Mouse (Mus musculus): ENCODE measurements around the gene Pak4. TPM values are rescaled to one million over a fixed set of nuclear protein-coding genes. Genes with fewer than 3 reads are reported as not detected.

The Pak4 gene
- 18.1 and 19.1 TPM in 2 replicates for polyA plus RNA-seq (2015; fragmentation: Nextera tagmentation; extraction: Ambion mirVana)

- H3K9ac ChIP-seq (ENCODE audit: low read depth, low read length): peak within 1 kb of the TSS; percentile 77
- ATAC-seq: peak; percentile 94
- peak within 1 kb of the TSS; percentile 68 for H3K4me3 ChIP-seq (ENCODE audit: low read depth, low read length)
- H3K4me1 ChIP-seq (ENCODE audit: control insufficient read depth, insufficient read depth, low read length): peaks cover 20% of the 10 kb centered on the region
- H3K36me3 ChIP-seq (ENCODE audit: control insufficient read depth, insufficient read depth, low read length): no peaks in the 10 kb centered on the region
- no peaks in the 10 kb centered on the region for H3K9me3 ChIP-seq (replicated peaks; ENCODE audit: control insufficient read depth, low read length, poor library complexity, severe bottlenecking)
- H3K27me3 ChIP-seq (ENCODE audit: control insufficient read depth, insufficient read depth, low read depth, low read length): no peaks in the 10 kb centered on the region
- H3K4me2 ChIP-seq (ENCODE audit: low read length): peak within 1 kb of the TSS; percentile 64
- WGBS: under 1% methylated on average over 65 of the region's 66 CpGs
- peak within 1 kb of the TSS; percentile 85 for H3K27ac ChIP-seq (ENCODE audit: low read length)
Measured at GRCm38 (mm10) chr7:28597642-28598446, at the start of gene Pak4, which contains the start of gene Samd4b. Gene Pak4, minus strand, starts transcription at chr7:28598185. Gene Samd4b, minus strand, starts transcription at chr7:28598144.

- no peaks in the 10 kb centered on the region for H3K9me3 ChIP-seq (replicated peaks; ENCODE audit: control insufficient read depth, low read length, poor library complexity, severe bottlenecking)
- H3K27me3 ChIP-seq (ENCODE audit: control insufficient read depth, insufficient read depth, low read depth, low read length): no peaks in the 10 kb centered on the region
- no peaks in the 10 kb centered on the region for H3K36me3 ChIP-seq (ENCODE audit: control insufficient read depth, insufficient read depth, low read length)
- H3K4me3 ChIP-seq (ENCODE audit: low read depth, low read length): no peak overlapping the region
- no peak overlapping the region for H3K9ac ChIP-seq (ENCODE audit: low read depth, low read length)
- ATAC-seq: no peak
- H3K4me2 ChIP-seq (ENCODE audit: low read length): no peak overlapping the region
- H3K27ac ChIP-seq (ENCODE audit: low read length): no peak overlapping the region
- H3K4me1 ChIP-seq (ENCODE audit: control insufficient read depth, insufficient read depth, low read length): no peaks in the 10 kb centered on the region
- WGBS: 62% methylated on average over 7 of the region's 7 CpGs
Measured at GRCm38 (mm10) chr7:28647016-28647415, 49.0 kb upstream of the Pak4 start.

- no peak overlapping the region for H3K9ac ChIP-seq (ENCODE audit: low read depth, low read length)
- no peak overlapping the region for H3K27ac ChIP-seq (ENCODE audit: low read length)
- no peaks in the 10 kb centered on the region for H3K36me3 ChIP-seq (ENCODE audit: control insufficient read depth, insufficient read depth, low read length)
- no peak overlapping the region for H3K4me3 ChIP-seq (ENCODE audit: low read depth, low read length)
- H3K4me1 ChIP-seq (ENCODE audit: control insufficient read depth, insufficient read depth, low read length): no peaks in the 10 kb centered on the region
- no peak overlapping the region for H3K4me2 ChIP-seq (ENCODE audit: low read length)
- H3K9me3 ChIP-seq (replicated peaks; ENCODE audit: control insufficient read depth, low read length, poor library complexity, severe bottlenecking): no peaks in the 10 kb centered on the region
- WGBS: 93% methylated on average over 2 of the region's 2 CpGs
- H3K27me3 ChIP-seq (ENCODE audit: control insufficient read depth, insufficient read depth, low read depth, low read length): no peaks in the 10 kb centered on the region
- ATAC-seq: no peak
Measured at GRCm38 (mm10) chr7:28645947-28646475, 48.0 kb upstream of the Pak4 start.

- H3K9me3 ChIP-seq (replicated peaks; ENCODE audit: control insufficient read depth, low read length, poor library complexity, severe bottlenecking): no peaks in the 10 kb centered on the region
- H3K4me3 ChIP-seq (ENCODE audit: low read depth, low read length): no peak overlapping the region
- H3K4me1 ChIP-seq (ENCODE audit: control insufficient read depth, insufficient read depth, low read length): no peaks in the 10 kb centered on the region
- H3K36me3 ChIP-seq (ENCODE audit: control insufficient read depth, insufficient read depth, low read length): no peaks in the 10 kb centered on the region
- no peak overlapping the region for H3K27ac ChIP-seq (ENCODE audit: low read length)
- ATAC-seq: no peak
- WGBS: 30% methylated on average over 6 of the region's 6 CpGs
- no peak overlapping the region for H3K4me2 ChIP-seq (ENCODE audit: low read length)
- H3K9ac ChIP-seq (ENCODE audit: low read depth, low read length): no peak overlapping the region
- no peaks in the 10 kb centered on the region for H3K27me3 ChIP-seq (ENCODE audit: control insufficient read depth, insufficient read depth, low read depth, low read length)
Measured at GRCm38 (mm10) chr7:28645366-28645765, 47.4 kb upstream of the Pak4 start.

- H3K27ac ChIP-seq (ENCODE audit: low read length): no peak overlapping the region
- WGBS: 78% methylated on average over 8 of the region's 8 CpGs
- ATAC-seq: no peak
Measured at GRCm38 (mm10) chr7:28641546-28641945, 43.6 kb upstream of the Pak4 start.

GRCm38 (mm10) chr7:28637511-28637910 lies 39.5 kb upstream of the Pak4 start:
- Histone ChIP-seq H3K9me3 (replicated peaks; ENCODE audit: control insufficient read depth, low read length, poor library complexity, severe bottlenecking) (no peaks in the 10 kb centered on the region), H3K27me3 (ENCODE audit: control insufficient read depth, insufficient read depth, low read depth, low read length) (no peaks in the 10 kb centered on the region; the same call in 1 of the 2 replicates), H3K4me1 (ENCODE audit: control insufficient read depth, insufficient read depth, low read length) (no peaks in the 10 kb centered on the region), H3K4me2 (ENCODE audit: low read length) (no peak overlapping the region), H3K36me3 (ENCODE audit: control insufficient read depth, insufficient read depth, low read length) (no peaks in the 10 kb centered on the region), H3K27ac (ENCODE audit: low read length) (no peak overlapping the region), H3K9ac (ENCODE audit: low read depth, low read length) (no peak overlapping the region), H3K4me3 (ENCODE audit: low read depth, low read length) (no peak overlapping the region)
- no peak for ATAC-seq
- WGBS: 32% methylated on average over 8 of the region's 8 CpGs

More at GRCm38 (mm10) chr7:28641546-28641945, 43.6 kb upstream of the Pak4 start:
- no peaks in the 10 kb centered on the region for H3K4me1 ChIP-seq (ENCODE audit: control insufficient read depth, insufficient read depth, low read length)
- H3K27me3 ChIP-seq (ENCODE audit: control insufficient read depth, insufficient read depth, low read depth, low read length): no peaks in the 10 kb centered on the region
- H3K4me2 ChIP-seq (ENCODE audit: low read length): no peak overlapping the region
- no peaks in the 10 kb centered on the region for H3K36me3 ChIP-seq (ENCODE audit: control insufficient read depth, insufficient read depth, low read length)
- H3K9me3 ChIP-seq (replicated peaks; ENCODE audit: control insufficient read depth, low read length, poor library complexity, severe bottlenecking): no peaks in the 10 kb centered on the region
- H3K9ac ChIP-seq (ENCODE audit: low read depth, low read length): no peak overlapping the region
- H3K4me3 ChIP-seq (ENCODE audit: low read depth, low read length): no peak overlapping the region

GRCm38 (mm10) chr7:28634128-28634527 lies 36.1 kb upstream of the Pak4 start:
- Histone ChIP-seq H3K27me3 (ENCODE audit: control insufficient read depth, insufficient read depth, low read depth, low read length) (peaks cover 17% of the 10 kb centered on the region), H3K27ac (ENCODE audit: low read length) (no peak overlapping the region), H3K4me2 (ENCODE audit: low read length) (no peak overlapping the region), H3K4me1 (ENCODE audit: control insufficient read depth, insufficient read depth, low read length) (peaks cover 9% of the 10 kb centered on the region), H3K9me3 (replicated peaks; ENCODE audit: control insufficient read depth, low read length, poor library complexity, severe bottlenecking) (no peaks in the 10 kb centered on the region), H3K9ac (ENCODE audit: low read depth, low read length) (no peak overlapping the region), H3K36me3 (ENCODE audit: control insufficient read depth, insufficient read depth, low read length) (no peaks in the 10 kb centered on the region), H3K4me3 (ENCODE audit: low read depth, low read length) (no peak overlapping the region)
- no peak for ATAC-seq
- WGBS: 74% methylated on average over 4 of the region's 4 CpGs

- no peaks in the 10 kb centered on the region for H3K9me3 ChIP-seq (replicated peaks; ENCODE audit: control insufficient read depth, low read length, poor library complexity, severe bottlenecking)
- no peak within 1 kb of the TSS for H3K27ac ChIP-seq (ENCODE audit: low read length)
- H3K4me2 ChIP-seq (ENCODE audit: low read length): peak within 1 kb of the TSS; percentile 59
- H3K27me3 ChIP-seq (ENCODE audit: control insufficient read depth, insufficient read depth, low read depth, low read length): peaks cover 19% of the 10 kb centered on the region
- peaks cover 9% of the 10 kb centered on the region for H3K4me1 ChIP-seq (ENCODE audit: control insufficient read depth, insufficient read depth, low read length)
- H3K36me3 ChIP-seq (ENCODE audit: control insufficient read depth, insufficient read depth, low read length): no peaks in the 10 kb centered on the region
- ATAC-seq: no peak
- H3K4me3 ChIP-seq (ENCODE audit: low read depth, low read length): peak within 1 kb of the TSS; percentile 28
- H3K9ac ChIP-seq (ENCODE audit: low read depth, low read length): peak within 1 kb of the TSS; percentile 50
- 30% methylated on average over 10 of the region's 10 CpGs for WGBS
Measured at GRCm38 (mm10) chr7:28631073-28631472, 33.1 kb upstream of the Pak4 start, which contains the start of gene Acp7. Gene Acp7, minus strand, starts transcription at chr7:28631332.

GRCm38 (mm10) chr7:28624791-28625190 lies 26.8 kb upstream of the Pak4 start:
- peaks cover 8% of the 10 kb centered on the region for H3K27me3 ChIP-seq (ENCODE audit: control insufficient read depth, insufficient read depth, low read depth, low read length)
- H3K27ac ChIP-seq (ENCODE audit: low read length): no peak overlapping the region
- WGBS: 91% methylated on average over 5 of the region's 5 CpGs
- no peaks in the 10 kb centered on the region for H3K36me3 ChIP-seq (ENCODE audit: control insufficient read depth, insufficient read depth, low read length)
- no peaks in the 10 kb centered on the region for H3K9me3 ChIP-seq (replicated peaks; ENCODE audit: control insufficient read depth, low read length, poor library complexity, severe bottlenecking)
- no peak overlapping the region for H3K4me2 ChIP-seq (ENCODE audit: low read length)
- H3K9ac ChIP-seq (ENCODE audit: low read depth, low read length): no peak overlapping the region
- no peak for ATAC-seq
- no peaks in the 10 kb centered on the region for H3K4me1 ChIP-seq (ENCODE audit: control insufficient read depth, insufficient read depth, low read length)
- H3K4me3 ChIP-seq (ENCODE audit: low read depth, low read length): no peak overlapping the region

All from midbrain, embryonic 16.5 days (tissue).